Mouse (Mus musculus) olfactory bulb, adult 2 months (tissue): ENCODE results near the gene Tef. TPM values are rescaled to one million over a fixed set of nuclear protein-coding genes. Genes with fewer than 3 reads are reported as not detected.

ENCODE experiments used
- H3K27ac ChIP-seq: fragments of 200-500 bp; 2 replicates; pipeline ENCODE4 v1.5.1; 2012; ENCODE audit warnings: low read depth, low read length; ENCODE audit not compliant: insufficient read depth
- H3K4me1 ChIP-seq: fragments of 200-500 bp; 2 replicates; pipeline ENCODE4 v1.6.1; 2012; ENCODE audit warnings: low read length; ENCODE audit not compliant: control insufficient read depth, insufficient read depth
- H3K4me3 ChIP-seq: fragments of 200-500 bp; 2 replicates; pipeline ENCODE4 v1.5.1; 2012; ENCODE audit warnings: mild to moderate bottlenecking, low read depth, low read length, moderate library complexity; ENCODE audit not compliant: insufficient read depth
- CTCF ChIP-seq: fragments of 200-500 bp; IDR thresholded peaks from 2 replicates; pipeline ENCODE4 v1.5.1; 2012; ENCODE audit warnings: low read depth, mild to moderate bottlenecking, low read length, moderate library complexity; ENCODE audit not compliant: insufficient read depth
- POLR2A ChIP-seq: fragments of 200-500 bp; IDR thresholded peaks from 2 replicates; pipeline ENCODE4 v1.6.1; 2012; ENCODE audit warnings: mild to moderate bottlenecking, low read depth, low read length, moderate library complexity; ENCODE audit not compliant: insufficient read depth
- WGBS: fragments of 180-500 bp; shearing (Covaris S2); methylation state at CpG from one replicate; pipeline ENCODE4 v1.1.7; 2018; 5-methylcytosine and 5-hydroxymethylcytosine counted together
- polyA plus RNA-seq: library from polyadenylated mRNA; stranded (reverse); fragments of >200 nt; gene quantifications from 2 replicates; pipeline ENCODE4 v1.2.4, GENCODE M21; 2012; ENCODE audit warnings: low replicate concordance; ENCODE audit not compliant: missing spikeins, insufficient read depth, insufficient read length

The Tef gene
- polyA plus RNA-seq, 1 experiment, result not detected

DNA sequence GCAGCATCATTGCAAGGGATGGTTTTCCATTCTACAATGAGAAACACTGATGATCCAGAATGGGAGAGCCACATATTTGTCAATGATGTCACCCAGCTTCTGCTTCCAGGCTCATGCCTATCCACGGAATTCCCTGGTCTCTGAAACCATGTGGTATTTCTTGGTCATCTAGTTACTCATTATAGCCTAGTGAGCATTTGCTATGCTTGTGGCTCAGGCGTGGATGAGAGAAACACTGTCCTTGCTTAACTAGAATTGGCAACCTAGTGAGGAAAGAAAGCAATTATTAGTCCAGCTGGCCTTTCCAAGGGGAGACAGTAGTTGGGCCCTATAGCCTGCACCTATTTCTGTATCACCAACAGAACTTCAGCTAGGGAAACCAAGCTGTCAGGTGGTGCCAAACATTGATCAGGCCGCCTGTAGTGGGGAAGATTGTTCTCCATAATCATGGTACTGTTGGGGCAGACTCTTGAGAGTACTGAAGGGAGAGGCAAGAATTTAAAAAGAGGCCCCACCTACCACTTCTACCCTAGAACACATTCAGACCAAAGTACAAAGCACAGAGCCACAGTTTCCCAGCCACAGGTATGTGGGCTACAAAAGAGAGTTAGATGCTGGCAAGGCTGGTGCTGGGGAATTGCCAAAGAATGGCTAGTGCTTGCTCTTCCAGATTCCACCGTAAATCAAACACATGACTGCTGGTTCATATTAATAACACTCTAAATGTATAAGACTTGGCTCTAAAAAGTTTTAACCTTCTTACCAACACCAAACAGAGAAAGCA is 4.6 kb downstream of the Tef start:
- Histone ChIP-seq H3K27ac (no peak overlapping the region), H3K4me3 (no peak overlapping the region), H3K4me1 (peaks cover 17% of the 10 kb centered on the region; the same call in 1 of the 2 replicates)
- TF ChIP-seq CTCF, result no peak
- TF ChIP-seq POLR2A, result no peak
- 84% methylated on average over 4 of the region's 4 CpGs for WGBS

GRCm38 (mm10) chr15:81808799-81809198 is 6.6 kb downstream of the Tef start:
- Histone ChIP-seq H3K4me1 (peaks cover 11% of the 10 kb centered on the region), H3K4me3 (no peak overlapping the region), H3K27ac (peak overlapping the region; percentile 3; the same call in 1 of the 2 replicates)
- TF ChIP-seq POLR2A (no peak), CTCF (no peak)
- 81% methylated on average over 2 of the region's 2 CpGs for WGBS

GRCm38 (mm10) chr15:81809550-81809949 is 7.3 kb downstream of the Tef start:
- TF ChIP-seq POLR2A, result no peak
- no peak for TF ChIP-seq CTCF
- H3K27ac ChIP-seq, result peak overlapping the region; percentile 98
- H3K4me3 ChIP-seq, result no peak overlapping the region
- peaks cover 14% of the 10 kb centered on the region for H3K4me1 ChIP-seq
- 25% methylated on average over 1 of the region's 1 CpGs for WGBS

DNA sequence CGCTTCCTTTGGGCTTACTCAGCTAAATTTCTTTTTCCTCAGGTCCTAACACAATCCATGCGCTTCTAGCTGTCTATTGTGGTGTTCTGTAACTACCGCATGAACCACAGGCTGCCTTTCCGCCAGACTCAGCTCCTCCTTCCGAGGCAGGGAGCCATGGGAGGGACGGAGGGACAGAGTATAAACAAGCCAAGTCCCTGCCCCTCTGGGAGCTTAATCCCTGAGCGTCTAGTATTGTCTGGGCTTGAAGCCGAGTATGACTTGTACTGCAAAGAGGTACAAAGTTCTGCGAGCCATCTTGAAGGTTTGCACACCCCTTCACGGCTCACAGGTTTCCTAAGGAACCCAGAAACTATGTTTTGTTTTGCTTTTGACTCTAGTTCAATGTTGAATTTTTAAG is 7.9 kb downstream of the Tef start:
- TF ChIP-seq POLR2A, result no peak
- no peak for TF ChIP-seq CTCF
- Histone ChIP-seq H3K4me3 (peak overlapping the region; percentile 68), H3K27ac (peak overlapping the region; percentile 98), H3K4me1 (peaks cover 16% of the 10 kb centered on the region)
- under 1% methylated on average over 10 of the region's 10 CpGs for WGBS

GRCm38 (mm10) chr15:81810671-81811598 is 8.7 kb downstream of the Tef start:
- Histone ChIP-seq H3K4me1 (peaks cover 18% of the 10 kb centered on the region), H3K4me3 (peak overlapping the region; percentile 75), H3K27ac (peak overlapping the region; percentile 98)
- under 1% methylated on average over 89 of the region's 89 CpGs for WGBS
- no peak for TF ChIP-seq CTCF
- peak; percentile 54; the same call in 1 of the 2 replicates for TF ChIP-seq POLR2A

- Histone ChIP-seq H3K4me1 (peaks cover 18% of the 10 kb centered on the region), H3K4me3 (peak overlapping the region; percentile 75), H3K27ac (peak overlapping the region; percentile 74)
- WGBS, result under 1% methylated on average over 26 of the region's 26 CpGs
- TF ChIP-seq CTCF (no peak), POLR2A (no peak)
Observed at GRCm38 (mm10) chr15:81811599-81811996, 9.4 kb downstream of the Tef start.

- Histone ChIP-seq H3K4me1 (peaks cover 18% of the 10 kb centered on the region), H3K4me3 (peak overlapping the region; percentile 75), H3K27ac (peak overlapping the region; percentile 29)
- WGBS, result 5% methylated on average over 3 of the region's 3 CpGs
- no peak for TF ChIP-seq CTCF
- TF ChIP-seq POLR2A, result no peak
Observed at GRCm38 (mm10) chr15:81812287-81812686, 10.1 kb downstream of the Tef start.

DNA sequence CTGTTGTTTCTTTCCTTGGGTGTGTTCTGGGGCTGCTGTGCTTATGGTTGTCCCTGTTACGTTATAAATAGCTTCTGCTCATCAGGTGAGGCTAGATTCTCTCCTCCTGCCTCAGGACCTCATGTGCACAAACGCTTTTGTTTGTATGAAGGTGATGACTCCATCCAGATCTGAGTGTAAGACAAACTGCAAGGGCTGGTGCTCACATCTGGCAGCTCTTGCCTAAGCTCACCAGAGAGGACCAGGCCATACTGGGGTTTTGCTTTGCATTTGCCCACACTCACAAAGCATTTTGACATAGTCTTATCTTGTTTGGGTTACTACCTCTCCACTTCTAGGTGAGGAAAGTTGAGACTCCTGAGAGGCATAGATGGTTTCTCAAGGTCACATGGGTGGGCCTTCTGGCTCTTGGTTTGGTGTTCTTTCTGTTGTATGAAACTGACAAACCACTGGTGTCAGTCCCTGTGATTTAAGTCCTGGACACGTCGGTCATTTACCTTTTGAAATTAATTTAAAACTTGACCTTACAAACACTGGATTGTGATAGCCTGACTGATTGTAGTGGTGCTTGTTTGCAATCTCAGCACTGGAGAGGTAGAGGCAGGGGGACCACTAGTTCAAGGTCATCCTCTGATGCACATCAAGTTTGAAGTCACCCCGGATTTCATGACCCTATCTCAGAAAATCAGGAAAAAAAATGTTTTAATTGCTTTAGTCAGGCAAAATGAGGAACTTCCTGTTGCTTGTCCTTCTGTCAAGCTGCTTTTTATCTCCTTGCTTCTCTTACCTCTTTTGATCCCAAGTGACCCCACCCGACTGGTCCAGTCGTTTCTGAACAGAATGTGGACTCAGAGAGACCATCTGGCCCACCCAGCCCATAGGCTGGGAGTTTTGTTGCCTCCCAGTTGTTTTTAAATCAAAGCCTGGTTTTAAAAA is 10.7 kb downstream of the Tef start:
- H3K27ac ChIP-seq, result peak overlapping the region; percentile 29

More for the DNA sequence above, 10.7 kb downstream of the Tef start:
- TF ChIP-seq CTCF, result no peak
- TF ChIP-seq POLR2A, result no peak
- Histone ChIP-seq H3K4me3 (peak overlapping the region; percentile 17; the same call in 1 of the 2 replicates), H3K4me1 (peaks cover 15% of the 10 kb centered on the region)
- WGBS, result 42% methylated on average over 7 of the region's 7 CpGs
